Mouse (Mus musculus): Measurements from ENCODE around the gene Fam168b. TPM values are rescaled to one million over a fixed set of nuclear protein-coding genes. Genes with fewer than 3 reads are reported as not detected.

Gene Fam168b
- polyA plus RNA-seq, 1 experiment from 2014 or later, result 36.9 TPM

- ATAC-seq (ENCODE audit: insufficient number of reproducible peaks, insufficient read depth, low FRiP score, low read depth), result no peak
- Histone ChIP-seq H3K27me3 (ENCODE audit: control insufficient read depth, insufficient read depth, low read length) (no peaks in the 10 kb centered on the region), H3K27ac (replicated peaks in 1 of 2; ENCODE audit: control insufficient read depth in 1 of 2, insufficient read depth in 1 of 2, low read depth in 2 of 2, low read length in 2 of 2) (no peak overlapping the region), H3K9ac (ENCODE audit: low read length) (no peak overlapping the region), H3K9me3 (ENCODE audit: control insufficient read depth, low read length) (no peaks in the 10 kb centered on the region), H3K4me1 (ENCODE audit: control insufficient read depth in 2 of 2, insufficient read depth in 2 of 2, low read length in 2 of 2) (peaks cover 3 to 11% of the 10 kb centered on the region in 2 experiments), H3K4me3 (ENCODE audit: control insufficient read depth in 1 of 2, insufficient read depth in 1 of 2, low read depth in 1 of 2, low read length in 2 of 2) (no peak overlapping the region), H3K36me3 (ENCODE audit: control insufficient read depth, insufficient read depth, low read length) (peaks cover 46% of the 10 kb centered on the region), H3K4me2 (ENCODE audit: low read length) (no peak overlapping the region)
- 95% methylated on average over 13 of the region's 13 CpGs for WGBS
Measured at GRCm38 (mm10) chr1:34862877-34863276, 20.0 kb upstream of the Fam168b start.

GRCm38 (mm10) chr1:34860205-34860604, 17.3 kb upstream of the Fam168b start:
- peaks cover 38% of the 10 kb centered on the region for H3K36me3 ChIP-seq (ENCODE audit: control insufficient read depth, insufficient read depth, low read length)
- H3K27me3 ChIP-seq (ENCODE audit: control insufficient read depth, insufficient read depth, low read length), result no peaks in the 10 kb centered on the region
- 86% methylated on average over 7 of the region's 7 CpGs for WGBS
- H3K4me3 ChIP-seq (ENCODE audit: control insufficient read depth in 1 of 2, insufficient read depth in 1 of 2, low read depth in 1 of 2, low read length in 2 of 2), result no peak overlapping the region
- peaks cover 3 to 11% of the 10 kb centered on the region in 2 experiments for H3K4me1 ChIP-seq (ENCODE audit: control insufficient read depth in 2 of 2, insufficient read depth in 2 of 2, low read length in 2 of 2)
- no peak overlapping the region for H3K9ac ChIP-seq (ENCODE audit: low read length)
- no peak overlapping the region for H3K4me2 ChIP-seq (ENCODE audit: low read length)
- no peak overlapping the region for H3K27ac ChIP-seq (replicated peaks in 1 of 2; ENCODE audit: control insufficient read depth in 1 of 2, insufficient read depth in 1 of 2, low read depth in 2 of 2, low read length in 2 of 2)
- H3K9me3 ChIP-seq (ENCODE audit: control insufficient read depth, low read length), result no peaks in the 10 kb centered on the region
- ATAC-seq (ENCODE audit: insufficient number of reproducible peaks, insufficient read depth, low FRiP score, low read depth), result no peak

GRCm38 (mm10) chr1:34859761-34860160, 16.9 kb upstream of the Fam168b start:
- no peak overlapping the region for H3K27ac ChIP-seq (replicated peaks in 1 of 2; ENCODE audit: control insufficient read depth in 1 of 2, insufficient read depth in 1 of 2, low read depth in 2 of 2, low read length in 2 of 2)
- H3K9me3 ChIP-seq (ENCODE audit: control insufficient read depth, low read length), result no peaks in the 10 kb centered on the region
- 88% methylated on average over 3 of the region's 3 CpGs for WGBS
- H3K27me3 ChIP-seq (ENCODE audit: control insufficient read depth, insufficient read depth, low read length), result no peaks in the 10 kb centered on the region
- ATAC-seq (ENCODE audit: insufficient number of reproducible peaks, insufficient read depth, low FRiP score, low read depth), result no peak
- no peak overlapping the region for H3K4me3 ChIP-seq (ENCODE audit: control insufficient read depth in 1 of 2, insufficient read depth in 1 of 2, low read depth in 1 of 2, low read length in 2 of 2)
- peaks cover 33% of the 10 kb centered on the region for H3K36me3 ChIP-seq (ENCODE audit: control insufficient read depth, insufficient read depth, low read length)
- peaks cover 3 to 11% of the 10 kb centered on the region in 2 experiments for H3K4me1 ChIP-seq (ENCODE audit: control insufficient read depth in 2 of 2, insufficient read depth in 2 of 2, low read length in 2 of 2)
- no peak overlapping the region for H3K9ac ChIP-seq (ENCODE audit: low read length)
- H3K4me2 ChIP-seq (ENCODE audit: low read length), result no peak overlapping the region

- WGBS, result 66% methylated on average over 5 of the region's 5 CpGs
Measured at GRCm38 (mm10) chr1:34858671-34859070, 15.8 kb upstream of the Fam168b start.

GRCm38 (mm10) chr1:34855056-34855739, 12.3 kb upstream of the Fam168b start:
- H3K27ac ChIP-seq (replicated peaks in 1 of 2; ENCODE audit: control insufficient read depth in 1 of 2, insufficient read depth in 1 of 2, low read depth in 2 of 2, low read length in 2 of 2), result no peak overlapping the region
- 74% methylated on average over 12 of the region's 12 CpGs for WGBS
- no peak overlapping the region for H3K4me3 ChIP-seq (ENCODE audit: control insufficient read depth in 1 of 2, insufficient read depth in 1 of 2, low read depth in 1 of 2, low read length in 2 of 2)
- no peaks in the 10 kb centered on the region for H3K27me3 ChIP-seq (ENCODE audit: control insufficient read depth, insufficient read depth, low read length)
- H3K4me1 ChIP-seq (ENCODE audit: control insufficient read depth in 2 of 2, insufficient read depth in 2 of 2, low read length in 2 of 2), result peaks cover 14 to 26% of the 10 kb centered on the region in 2 experiments
- no peaks in the 10 kb centered on the region for H3K36me3 ChIP-seq (ENCODE audit: control insufficient read depth, insufficient read depth, low read length)
- H3K9ac ChIP-seq (ENCODE audit: low read length), result no peak overlapping the region
- no peaks in the 10 kb centered on the region for H3K9me3 ChIP-seq (ENCODE audit: control insufficient read depth, low read length)
- ATAC-seq (ENCODE audit: insufficient number of reproducible peaks, insufficient read depth, low FRiP score, low read depth), result no peak
- H3K4me2 ChIP-seq (ENCODE audit: low read length), result no peak overlapping the region

More at GRCm38 (mm10) chr1:34858671-34859070, 15.8 kb upstream of the Fam168b start:
- Histone ChIP-seq H3K9me3 (ENCODE audit: control insufficient read depth, low read length) (no peaks in the 10 kb centered on the region), H3K27ac (replicated peaks in 1 of 2; ENCODE audit: control insufficient read depth in 1 of 2, insufficient read depth in 1 of 2, low read depth in 2 of 2, low read length in 2 of 2) (no peak overlapping the region), H3K4me1 (ENCODE audit: control insufficient read depth in 2 of 2, insufficient read depth in 2 of 2, low read length in 2 of 2) (peaks cover 0 to 3% of the 10 kb centered on the region in 2 experiments; a peak in 2 of 4 replicates), H3K4me3 (ENCODE audit: control insufficient read depth in 1 of 2, insufficient read depth in 1 of 2, low read depth in 1 of 2, low read length in 2 of 2) (no peak overlapping the region), H3K36me3 (ENCODE audit: control insufficient read depth, insufficient read depth, low read length) (peaks cover 24% of the 10 kb centered on the region), H3K27me3 (ENCODE audit: control insufficient read depth, insufficient read depth, low read length) (no peaks in the 10 kb centered on the region), H3K9ac (ENCODE audit: low read length) (no peak overlapping the region), H3K4me2 (ENCODE audit: low read length) (no peak overlapping the region)
- ATAC-seq (ENCODE audit: insufficient number of reproducible peaks, insufficient read depth, low FRiP score, low read depth), result no peak

- Histone ChIP-seq H3K9ac (ENCODE audit: low read length) (no peak overlapping the region), H3K27me3 (ENCODE audit: control insufficient read depth, insufficient read depth, low read length) (no peaks in the 10 kb centered on the region), H3K4me1 (ENCODE audit: control insufficient read depth in 2 of 2, insufficient read depth in 2 of 2, low read length in 2 of 2) (peaks cover 16 to 30% of the 10 kb centered on the region in 2 experiments), H3K4me3 (ENCODE audit: control insufficient read depth in 1 of 2, insufficient read depth in 1 of 2, low read depth in 1 of 2, low read length in 2 of 2) (no peak overlapping the region), H3K9me3 (ENCODE audit: control insufficient read depth, low read length) (no peaks in the 10 kb centered on the region), H3K27ac (replicated peaks in 1 of 2; ENCODE audit: control insufficient read depth in 1 of 2, insufficient read depth in 1 of 2, low read depth in 2 of 2, low read length in 2 of 2) (no peak overlapping the region), H3K36me3 (ENCODE audit: control insufficient read depth, insufficient read depth, low read length) (no peaks in the 10 kb centered on the region), H3K4me2 (ENCODE audit: low read length) (no peak overlapping the region)
- 94% methylated on average over 2 of the region's 2 CpGs for WGBS
- no peak for ATAC-seq (ENCODE audit: insufficient number of reproducible peaks, insufficient read depth, low FRiP score, low read depth)
Measured at GRCm38 (mm10) chr1:34853786-34854185, 10.9 kb upstream of the Fam168b start.

GRCm38 (mm10) chr1:34852116-34852878, 9.4 kb upstream of the Fam168b start:
- H3K36me3 ChIP-seq (ENCODE audit: control insufficient read depth, insufficient read depth, low read length), result no peaks in the 10 kb centered on the region
- H3K27me3 ChIP-seq (ENCODE audit: control insufficient read depth, insufficient read depth, low read length), result no peaks in the 10 kb centered on the region
- no peak for ATAC-seq (ENCODE audit: insufficient number of reproducible peaks, insufficient read depth, low FRiP score, low read depth)
- H3K9ac ChIP-seq (ENCODE audit: low read length), result peak overlapping the region; percentile 38; the same call in 1 of the 2 replicates
- peak overlapping the region; percentile 75 to 83 for H3K27ac ChIP-seq (replicated peaks in 1 of 2; ENCODE audit: control insufficient read depth in 1 of 2, insufficient read depth in 1 of 2, low read depth in 2 of 2, low read length in 2 of 2)
- H3K4me2 ChIP-seq (ENCODE audit: low read length), result 0 out of 2 replicates have a peak overlapping the region, but pooled peaks have one; percentile 16
- peaks cover 16 to 30% of the 10 kb centered on the region in 2 experiments for H3K4me1 ChIP-seq (ENCODE audit: control insufficient read depth in 2 of 2, insufficient read depth in 2 of 2, low read length in 2 of 2)
- no peak overlapping the region for H3K4me3 ChIP-seq (ENCODE audit: control insufficient read depth in 1 of 2, insufficient read depth in 1 of 2, low read depth in 1 of 2, low read length in 2 of 2)
- H3K9me3 ChIP-seq (ENCODE audit: control insufficient read depth, low read length), result no peaks in the 10 kb centered on the region
- 70% methylated on average over 11 of the region's 11 CpGs for WGBS

All from heart, embryonic 14.5 days (tissue).